Mouse (Mus musculus) kidney, embryonic 16.5 days (tissue): ENCODE results near the gene Mettl2. TPM values are rescaled to one million over a fixed set of nuclear protein-coding genes. Genes with fewer than 3 reads are reported as not detected.

ENCODE experiments used
- ATAC-seq: fragments of 200-750 bp; cut with Nextera tagmentation; 2 replicates; pipeline ENCODE4 v1.8.0; 2017; ENCODE audit warnings: moderate TSS enrichment; ENCODE audit not compliant: low FRiP score, low TSS enrichment
- H3K27ac ChIP-seq: fragments of 300-500 bp; sonication (generic); 2 replicates; pipeline ENCODE4 v1.5.1; 2014; ENCODE audit warnings: low read length
- H3K27me3 ChIP-seq: fragments of 300-500 bp; sonication (generic); 2 replicates; pipeline ENCODE4 v1.6.1; 2014; ENCODE audit warnings: low read length, control low read depth, mixed read lengths; ENCODE audit not compliant: insufficient read depth
- H3K36me3 ChIP-seq: fragments of 300-500 bp; sonication (generic); 2 replicates; pipeline ENCODE4 v1.6.1; 2014; ENCODE audit warnings: low read length, control low read depth, mixed read lengths; ENCODE audit not compliant: insufficient read depth
- H3K4me1 ChIP-seq: fragments of 300-500 bp; sonication (generic); 2 replicates; pipeline ENCODE4 v1.6.1; 2014; ENCODE audit warnings: low read length, control low read depth, mixed read lengths; ENCODE audit not compliant: insufficient read depth
- H3K4me2 ChIP-seq: fragments of 300-500 bp; sonication (generic); replicated peaks from 2 replicates; pipeline ENCODE4 v1.6.1; 2014; ENCODE audit warnings: low read depth, low read length
- H3K4me3 ChIP-seq: fragments of 300-500 bp; sonication (generic); 2 replicates; pipeline ENCODE4 v1.5.1; 2014; ENCODE audit warnings: mild to moderate bottlenecking, low read length
- H3K9ac ChIP-seq: fragments of 300-500 bp; sonication (generic); replicated peaks from 2 replicates; pipeline ENCODE4 v1.6.1; 2014; ENCODE audit warnings: low read length
- H3K9me3 ChIP-seq: fragments of 300-500 bp; sonication (generic); 2 replicates; pipeline ENCODE4 v1.6.1; 2016; ENCODE audit warnings: low read length, control low read depth
- WGBS: fragments of 180-500 bp; shearing (Covaris S2); extraction: QIAGEN DNeasy Blood & Tissue Kit; methylation state at CpG from one replicate; pipeline ENCODE4 v1.1.7; 2014; 5-methylcytosine and 5-hydroxymethylcytosine counted together
- polyA plus RNA-seq: library from polyadenylated mRNA; unstranded; fragments of >200 nt; fragmentation: Nextera tagmentation; extraction: Ambion mirVana; gene quantifications from 2 replicates; pipeline ENCODE4 v1.2.1, GENCODE M21; 2015

Gene Mettl2
- polyA plus RNA-seq, 1 experiment from 2014 or later: 44.7 TPM

DNA sequence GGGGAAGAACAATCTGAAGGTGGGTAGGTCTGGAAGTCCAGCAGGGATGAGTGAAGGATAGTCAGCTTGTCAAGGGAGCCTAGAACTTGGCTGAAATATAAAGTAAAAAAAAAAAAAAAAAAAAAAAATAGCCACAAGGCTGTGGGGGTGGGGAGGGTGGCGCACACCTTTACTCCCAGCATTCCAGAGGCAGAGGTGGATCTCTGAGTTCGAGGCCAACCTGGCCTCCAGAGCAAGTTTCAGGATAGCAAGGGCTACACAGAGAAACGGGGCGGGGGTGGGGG is 25.7 kb downstream of the Mettl2 start:
- H3K4me1 ChIP-seq: peaks cover 24% of the 10 kb centered on the region
- no peaks in the 10 kb centered on the region for H3K9me3 ChIP-seq
- H3K27ac ChIP-seq: no peak overlapping the region
- no peaks in the 10 kb centered on the region for H3K27me3 ChIP-seq
- ATAC-seq: 0 out of 2 replicates have a peak, but pooled peaks have one; percentile 4
- H3K9ac ChIP-seq: no peak overlapping the region
- no peak overlapping the region for H3K4me2 ChIP-seq
- H3K36me3 ChIP-seq: no peaks in the 10 kb centered on the region
- H3K4me3 ChIP-seq: no peak overlapping the region
- WGBS: 80% methylated on average over 1 of the region's 4 CpGs

GRCm38 (mm10) chr11:105152357-105152899 is 26.2 kb downstream of the Mettl2 start:
- Histone ChIP-seq H3K27me3 (no peaks in the 10 kb centered on the region), H3K36me3 (no peaks in the 10 kb centered on the region), H3K9me3 (no peaks in the 10 kb centered on the region), H3K4me1 (peaks cover 24% of the 10 kb centered on the region), H3K4me2 (no peak overlapping the region), H3K9ac (no peak overlapping the region), H3K27ac (no peak overlapping the region), H3K4me3 (no peak overlapping the region)
- 59% methylated on average over 11 of the region's 11 CpGs for WGBS
- ATAC-seq: no peak

- Histone ChIP-seq H3K4me1 (peaks cover 24% of the 10 kb centered on the region), H3K4me2 (no peak overlapping the region), H3K9ac (no peak overlapping the region), H3K36me3 (no peaks in the 10 kb centered on the region), H3K27me3 (no peaks in the 10 kb centered on the region), H3K4me3 (no peak overlapping the region), H3K9me3 (no peaks in the 10 kb centered on the region), H3K27ac (peak overlapping the region; percentile 24; the same call in 1 of the 2 replicates)
- peak; percentile 87 for ATAC-seq
- 20% methylated on average over 12 of the region's 12 CpGs for WGBS
These were observed 27.0 kb downstream of the Mettl2 start for GRCm38 (mm10) chr11:105153068-105153833.

DNA sequence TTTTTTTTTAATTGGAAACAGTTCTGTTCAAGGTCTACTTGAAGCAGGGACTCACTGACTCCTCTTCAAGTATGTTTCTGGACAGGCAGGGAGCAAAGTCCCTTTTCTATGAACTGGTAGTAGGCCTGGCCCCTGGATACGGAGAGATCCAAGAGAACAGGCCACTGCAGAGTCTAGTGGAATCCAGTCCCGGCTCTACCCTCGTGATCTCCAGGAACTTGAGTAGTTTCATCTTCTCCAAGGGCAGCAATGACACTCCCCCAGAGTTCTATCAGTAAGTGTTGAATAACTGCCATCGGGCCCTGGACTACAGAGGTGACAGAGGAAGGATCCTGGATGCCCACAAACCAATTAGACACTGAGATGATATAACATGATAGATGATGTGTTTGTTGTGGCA is 29.7 kb downstream of the Mettl2 start:
- Histone ChIP-seq H3K27me3 (no peaks in the 10 kb centered on the region), H3K9me3 (no peaks in the 10 kb centered on the region), H3K9ac (no peak overlapping the region), H3K36me3 (no peaks in the 10 kb centered on the region), H3K4me2 (no peak overlapping the region), H3K4me1 (peaks cover 24% of the 10 kb centered on the region), H3K4me3 (no peak overlapping the region), H3K27ac (no peak overlapping the region; the same call in 1 of the 2 replicates)
- ATAC-seq: no peak
- 40% methylated on average over 4 of the region's 4 CpGs for WGBS

- no peaks in the 10 kb centered on the region for H3K36me3 ChIP-seq
- H3K27me3 ChIP-seq: no peaks in the 10 kb centered on the region
- WGBS: 84% methylated on average over 19 of the region's 19 CpGs
- ATAC-seq: no peak
- no peaks in the 10 kb centered on the region for H3K9me3 ChIP-seq
- H3K4me2 ChIP-seq: no peak overlapping the region
- no peak overlapping the region for H3K4me3 ChIP-seq
- H3K27ac ChIP-seq: no peak overlapping the region
- H3K9ac ChIP-seq: no peak overlapping the region
- peaks cover 18% of the 10 kb centered on the region for H3K4me1 ChIP-seq
These were observed 30.6 kb downstream of the Mettl2 start for GRCm38 (mm10) chr11:105156748-105157267.

GRCm38 (mm10) chr11:105158047-105158446 is 31.8 kb downstream of the Mettl2 start:
- no peak overlapping the region for H3K4me2 ChIP-seq
- no peak overlapping the region for H3K9ac ChIP-seq
- H3K4me3 ChIP-seq: no peak overlapping the region
- H3K27ac ChIP-seq: no peak overlapping the region
- peaks cover 11% of the 10 kb centered on the region for H3K4me1 ChIP-seq
- H3K27me3 ChIP-seq: no peaks in the 10 kb centered on the region
- H3K36me3 ChIP-seq: no peaks in the 10 kb centered on the region
- peaks cover 11% of the 10 kb centered on the region for H3K9me3 ChIP-seq
- no peak for ATAC-seq

DNA sequence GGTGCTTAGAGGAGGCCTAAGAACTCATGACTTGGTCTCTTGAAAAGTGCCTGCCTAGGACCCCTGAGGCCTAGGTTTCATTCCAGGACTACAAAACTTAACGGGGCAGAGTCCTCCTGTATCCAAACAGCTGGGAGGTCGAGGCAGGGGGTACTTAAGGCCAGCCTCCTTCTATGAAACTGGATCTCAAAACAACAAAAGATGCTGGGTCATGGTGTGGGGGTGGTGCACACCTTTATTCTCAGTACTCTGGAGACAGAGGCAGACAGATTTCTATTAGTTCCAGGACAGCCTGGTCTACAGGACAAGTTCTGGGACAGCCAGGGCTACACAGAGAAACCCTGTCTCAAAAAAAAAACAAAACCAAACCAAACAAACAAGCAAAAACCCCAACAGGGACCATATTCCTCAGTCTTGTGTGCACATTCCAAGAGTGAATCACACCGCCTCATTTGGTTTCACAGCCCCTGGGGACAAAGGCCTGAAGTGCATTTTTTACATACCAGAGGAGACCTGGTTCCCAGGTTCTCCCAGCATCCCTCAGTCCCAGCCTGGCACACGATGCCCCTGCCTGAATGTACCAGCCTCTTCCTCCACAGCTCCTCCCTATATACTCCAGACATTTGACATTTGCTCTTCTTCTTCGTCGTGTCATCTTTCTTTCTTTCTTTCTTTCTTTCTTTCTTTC is 33.6 kb downstream of the Mettl2 start:
- H3K27ac ChIP-seq: no peak overlapping the region
- no peak overlapping the region for H3K4me3 ChIP-seq
- H3K27me3 ChIP-seq: no peaks in the 10 kb centered on the region
- H3K4me2 ChIP-seq: no peak overlapping the region
- peaks cover 21% of the 10 kb centered on the region for H3K9me3 ChIP-seq
- no peak for ATAC-seq
- H3K9ac ChIP-seq: no peak overlapping the region
- 62% methylated on average over 6 of the region's 6 CpGs for WGBS
- no peaks in the 10 kb centered on the region for H3K4me1 ChIP-seq
- no peaks in the 10 kb centered on the region for H3K36me3 ChIP-seq

- ATAC-seq: no peak
- Histone ChIP-seq H3K4me1 (no peaks in the 10 kb centered on the region), H3K27me3 (no peaks in the 10 kb centered on the region), H3K4me2 (no peak overlapping the region), H3K27ac (no peak overlapping the region), H3K9me3 (peaks cover 36% of the 10 kb centered on the region), H3K9ac (no peak overlapping the region), H3K4me3 (no peak overlapping the region), H3K36me3 (no peaks in the 10 kb centered on the region)
- WGBS: 98% methylated on average over 2 of the region's 2 CpGs
These were observed 35.2 kb downstream of the Mettl2 start for GRCm38 (mm10) chr11:105161411-105161810.

GRCm38 (mm10) chr11:105164516-105165510 is 38.6 kb downstream of the Mettl2 start:
- Histone ChIP-seq H3K27me3 (no peaks in the 10 kb centered on the region), H3K27ac (no peak overlapping the region), H3K9me3 (peaks cover 36% of the 10 kb centered on the region), H3K9ac (no peak overlapping the region), H3K4me3 (no peak overlapping the region), H3K4me1 (no peaks in the 10 kb centered on the region), H3K4me2 (no peak overlapping the region), H3K36me3 (no peaks in the 10 kb centered on the region)
- ATAC-seq: no peak
- 88% methylated on average over 69 of the region's 69 CpGs for WGBS
